Mouse (Mus musculus): ENCODE measurements around the gene Vmn2r57.
"Not testable (repeated sequence)": the region's sequence is repeated elsewhere in the genome, so short reads cannot be mapped to it uniquely, and the experiment has no call there.

Gene Vmn2r57
- long read RNA-seq, experiment 1, partial matches to known transcripts: 0 of 1 reads
- long read RNA-seq, experiment 1, other reads (novel, unspliced or antisense): 1 of 1 reads
- long read RNA-seq, experiment 2: 0 reads

DNA sequence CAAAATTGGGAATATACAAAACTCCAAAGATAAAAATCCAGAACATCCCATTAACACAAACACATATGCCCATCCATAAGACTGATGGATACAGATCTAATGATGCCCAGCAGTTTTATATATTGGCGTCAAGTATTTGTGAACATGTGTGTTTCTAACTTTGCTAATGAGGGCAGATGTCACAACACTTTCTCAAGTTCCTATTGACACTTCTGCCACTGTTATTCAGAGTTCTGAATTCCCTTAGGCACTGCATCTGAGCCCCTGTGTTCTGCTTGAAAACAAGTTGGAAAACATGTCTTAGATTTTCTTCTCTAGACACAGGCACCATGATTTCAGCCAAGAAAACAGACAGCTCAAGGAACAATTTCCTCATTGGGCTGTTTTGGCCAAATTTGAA, at the start of gene Vmn2r57:
Vmn2r57 (minus strand) TSS at position 101 of the 400 bp plus-strand sequence.
- intact Hi-C loops (cut with DNase I): not testable (repeated sequence)

DNA sequence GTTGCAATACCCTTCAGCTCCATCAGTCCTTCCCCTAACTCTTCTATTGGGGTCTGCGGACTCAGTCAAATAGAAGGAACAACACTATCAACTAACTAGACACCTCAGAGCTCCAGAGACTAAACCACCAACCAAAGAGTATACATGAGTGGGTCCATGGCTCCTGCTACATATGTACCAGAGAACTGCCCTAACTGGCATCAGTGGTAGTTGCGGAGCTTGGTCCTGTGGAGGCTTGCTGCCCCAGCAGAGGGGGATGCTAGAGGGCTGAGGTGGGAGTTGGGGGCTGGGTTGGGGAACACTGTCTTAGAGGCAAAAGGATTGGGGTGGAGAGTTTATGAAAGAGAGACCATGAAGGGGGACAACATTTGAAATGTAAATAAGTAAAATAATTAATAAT, 49.4 kb upstream of the Vmn2r57 start:
- intact Hi-C loops (cut with DNase I): loop anchor here (5.0 kb wide), 2 partner anchors 99 to 106 kb away; partner anchors contain the start of genes 2610021A01Rik and AI987944

DNA sequence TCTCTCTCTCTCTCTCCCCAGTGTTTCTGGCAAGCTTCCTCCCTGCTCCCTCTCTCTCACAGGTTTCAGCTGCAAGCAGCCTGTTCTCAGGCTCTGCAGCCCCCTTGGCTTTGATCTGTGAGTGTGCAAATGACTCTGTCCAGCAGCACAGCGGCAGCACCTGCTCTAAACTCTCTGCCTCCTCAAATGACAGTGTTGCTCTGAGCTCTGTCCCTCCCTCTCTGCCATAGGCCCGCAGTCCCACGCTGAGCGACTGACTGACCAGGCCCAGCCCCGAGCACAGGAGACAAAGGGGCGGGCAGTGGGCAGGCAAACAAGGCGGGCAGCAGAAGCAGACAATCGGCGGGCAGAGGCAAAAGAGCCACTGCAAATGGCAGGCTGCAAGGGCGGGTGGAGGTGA, 3.4 kb upstream of the Vmn2r57 start:
- intact Hi-C loops (cut with DNase I): no loop called here

DNA sequence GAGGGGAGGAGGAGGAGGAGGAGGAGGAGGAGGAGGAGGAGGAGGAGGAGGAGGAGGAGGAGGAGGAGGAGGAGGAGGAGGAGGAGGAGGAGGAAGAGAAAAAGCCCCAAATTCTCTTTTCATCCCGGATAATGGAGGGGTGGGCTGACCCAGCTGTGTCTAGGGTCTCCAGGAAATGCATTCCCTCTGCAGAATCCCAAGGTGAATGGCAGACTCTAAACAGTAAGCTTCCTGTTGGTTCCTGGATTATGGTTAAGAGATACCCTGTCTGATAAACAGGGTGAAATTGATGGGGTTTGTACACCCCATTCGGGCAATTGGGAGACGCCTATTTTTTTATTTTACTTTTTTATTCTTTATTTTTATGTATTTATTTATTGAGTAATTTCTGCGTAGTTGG, 54.4 kb downstream of the Vmn2r57 start:
- intact Hi-C loops (cut with DNase I): loop anchor here (5.0 to 10.0 kb wide), 2 partner anchors 103 to 241 kb away; partner anchors contain the start of genes AW146154, Gm20449 and Zfp788

DNA sequence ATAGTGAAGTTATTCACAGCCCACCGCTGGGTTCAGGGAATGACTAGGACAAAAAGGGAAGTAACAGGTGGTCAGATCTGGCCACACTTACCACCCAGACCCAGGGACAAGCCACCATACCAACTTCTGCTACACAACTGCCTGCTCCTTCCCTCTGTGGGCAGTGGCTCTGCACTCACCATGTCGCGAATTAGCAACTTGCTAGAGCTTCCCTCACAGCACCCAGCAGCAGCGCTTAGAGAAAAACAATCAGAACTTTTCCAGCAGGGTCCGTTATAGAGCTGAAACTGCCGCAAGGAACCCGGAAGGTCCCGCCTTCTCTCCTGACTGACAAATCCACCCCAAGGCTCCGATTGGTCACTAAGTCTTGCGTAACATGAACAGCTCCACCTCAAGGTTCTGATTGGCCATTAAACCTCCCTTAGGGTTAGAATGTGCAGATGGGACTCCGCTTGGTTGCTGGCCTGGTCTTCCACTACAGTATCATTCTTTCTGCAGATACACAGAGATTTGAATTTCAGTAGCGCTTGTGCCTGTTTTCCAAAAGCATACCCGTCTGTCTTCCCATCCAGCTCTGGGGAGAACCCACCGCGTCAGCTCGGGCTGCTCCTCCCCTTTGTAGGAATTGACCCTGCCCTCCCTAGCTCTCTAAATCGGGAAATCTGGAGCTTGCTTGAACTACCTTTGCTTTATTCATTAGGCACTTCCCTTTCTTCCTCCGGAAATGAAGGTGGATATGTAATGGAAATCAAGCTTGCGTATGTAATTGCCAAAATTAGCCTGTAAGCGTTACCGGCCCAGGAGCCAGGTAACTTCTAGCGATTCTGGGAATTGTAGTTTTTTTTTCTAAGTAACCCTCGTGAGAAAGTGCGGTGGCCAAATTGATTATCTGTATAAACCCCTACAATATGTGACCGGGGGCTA, 55.2 kb downstream of the Vmn2r57 start, which contains the start of gene AI987944:
AI987944 (minus strand) TSS at position 332 of the 924 bp plus-strand sequence.
- intact Hi-C loops (cut with DNase I): loop anchor here (5.0 to 10.0 kb wide), 2 partner anchors 104 to 241 kb away; partner anchors contain the start of genes AW146154, Gm20449 and Zfp788

All from adrenal gland (tissue).